Mouse (Mus musculus) gastrocnemius, adult 2 months (tissue): Measurements from ENCODE around the gene Myo3b. TPM values are rescaled to one million over a fixed set of nuclear protein-coding genes. Genes with fewer than 3 reads are reported as not detected.

ENCODE experiments used
- DNase-seq: peaks from one replicate; pipeline ENCODE4 v3.0.0; 2022
- H3K27ac ChIP-seq: fragments of 200-600 bp; 2 replicates; pipeline ENCODE4 v1.8.1; 2022; ENCODE audit warnings: mild to moderate bottlenecking
- H3K4me3 ChIP-seq: fragments of 200-600 bp; 2 replicates; pipeline ENCODE4 v1.8.1; 2022; ENCODE audit warnings: mild to moderate bottlenecking, moderate library complexity
- CTCF ChIP-seq: fragments of 200-600 bp; IDR thresholded peaks from 2 replicates; pipeline ENCODE4 v1.8.1; 2022; ENCODE audit warnings: antibody characterized with exemption, mild to moderate bottlenecking, moderate library complexity
- intact Hi-C: fragments of 180-260 bp; cut with DNase I; formaldehyde crosslinking; loops from one replicate; pipeline ENCODE4 v1.15.1; 2025
- total RNA-seq, 2 experiments: library from RNA; stranded (reverse); gene quantifications; 2 replicates each; pipeline ENCODE4 v1.2.3; 2021

The Myo3b gene
- total RNA-seq, 2 experiments from 2014 or later: not detected

GRCm38 (mm10) chr2:70400321-70400720 lies 361.4 kb downstream of the Myo3b start:
- TF ChIP-seq CTCF: no peak
- DNase-seq: no peak
- intact Hi-C loops: no loop called here
- Histone ChIP-seq H3K27ac (no peak overlapping the region), H3K4me3 (no peak overlapping the region)

DNA sequence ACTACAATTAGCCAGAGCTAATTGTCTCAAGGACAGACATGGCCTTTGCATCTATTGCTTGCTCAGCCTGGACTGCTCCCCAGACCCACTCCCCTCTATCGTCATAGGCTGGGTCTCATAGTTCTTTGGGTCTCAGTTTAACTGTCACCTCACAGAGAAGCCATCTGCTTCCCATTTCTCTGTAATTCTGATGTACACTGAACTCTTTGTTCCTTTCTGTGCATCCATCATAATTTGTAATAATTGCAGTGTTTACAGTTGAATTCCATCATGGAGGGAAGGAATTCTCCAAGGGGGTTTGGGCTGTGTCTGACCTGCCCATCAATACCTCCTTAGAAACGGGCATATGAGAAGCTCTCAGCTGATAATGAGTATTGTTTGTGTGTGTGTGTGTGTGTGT lies 365.4 kb downstream of the Myo3b start:
- no peak for TF ChIP-seq CTCF
- Histone ChIP-seq H3K27ac (no peak overlapping the region), H3K4me3 (no peak overlapping the region)
- intact Hi-C loops: no loop called here
- DNase-seq: no peak

DNA sequence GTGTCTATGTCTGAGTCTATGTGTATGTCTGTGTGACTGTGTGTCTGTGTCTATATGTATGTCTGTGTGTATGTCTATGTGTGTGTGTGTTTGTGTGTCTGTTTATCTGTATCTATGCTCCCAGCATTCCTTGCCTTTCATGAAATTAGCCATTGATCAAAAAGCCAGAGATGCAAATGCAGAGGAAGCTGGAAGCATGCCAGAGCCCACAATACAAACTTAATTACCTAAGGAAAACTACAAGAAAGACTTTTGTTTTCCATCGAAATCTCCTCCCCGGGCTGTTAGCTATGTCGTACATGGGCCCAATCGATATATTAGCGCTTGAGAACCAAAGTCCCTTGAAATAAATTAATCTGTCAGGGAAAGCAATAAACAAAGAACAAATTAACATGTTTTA lies 367.9 kb downstream of the Myo3b start:
- no peak for TF ChIP-seq CTCF
- Histone ChIP-seq H3K27ac (no peak overlapping the region), H3K4me3 (no peak overlapping the region)
- DNase-seq: no peak
- intact Hi-C loops: no loop called here

- H3K4me3 ChIP-seq: no peak overlapping the region
- intact Hi-C loops: no loop called here
- H3K27ac ChIP-seq: no peak overlapping the region
- no peak for TF ChIP-seq CTCF
- DNase-seq: no peak
Observed at GRCm38 (mm10) chr2:70407729-70408128, 368.8 kb downstream of the Myo3b start.

DNA sequence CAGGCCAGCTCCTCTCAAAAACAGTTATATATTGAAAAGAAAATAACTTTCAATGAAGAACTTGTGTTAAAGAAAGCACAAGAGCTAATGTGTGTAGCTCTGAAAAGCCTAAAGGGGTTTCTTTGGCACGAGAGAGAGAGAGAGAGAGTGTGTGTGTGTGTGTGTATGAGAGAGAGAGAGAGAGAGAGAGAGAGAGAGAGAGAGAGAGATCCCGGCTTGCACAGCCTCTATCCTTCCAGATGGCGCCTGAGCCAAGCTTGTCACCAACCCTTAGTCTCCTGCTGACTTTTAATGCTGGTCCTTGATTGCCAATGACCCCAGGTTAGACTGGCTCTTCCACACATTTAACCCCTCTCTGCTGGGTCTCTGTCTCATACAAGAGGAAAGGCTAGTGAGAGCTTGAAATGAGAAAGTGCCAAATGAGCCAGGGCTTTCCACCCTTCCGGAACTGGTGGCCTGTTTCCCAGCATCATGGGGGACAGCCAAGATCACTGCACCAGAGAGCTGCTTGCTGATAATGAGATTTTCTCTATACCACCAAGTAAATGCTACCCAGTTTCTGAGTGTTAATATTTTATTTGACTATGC lies 371.5 kb downstream of the Myo3b start:
- Histone ChIP-seq H3K4me3 (no peak overlapping the region), H3K27ac (no peak overlapping the region)
- no peak for TF ChIP-seq CTCF
- intact Hi-C loops: no loop called here
- peak; percentile 26 for DNase-seq

GRCm38 (mm10) chr2:70412315-70412714 lies 373.4 kb downstream of the Myo3b start:
- no peak overlapping the region for H3K4me3 ChIP-seq
- TF ChIP-seq CTCF: no peak
- no peak for DNase-seq
- no peak overlapping the region for H3K27ac ChIP-seq
- intact Hi-C loops: no loop called here

DNA sequence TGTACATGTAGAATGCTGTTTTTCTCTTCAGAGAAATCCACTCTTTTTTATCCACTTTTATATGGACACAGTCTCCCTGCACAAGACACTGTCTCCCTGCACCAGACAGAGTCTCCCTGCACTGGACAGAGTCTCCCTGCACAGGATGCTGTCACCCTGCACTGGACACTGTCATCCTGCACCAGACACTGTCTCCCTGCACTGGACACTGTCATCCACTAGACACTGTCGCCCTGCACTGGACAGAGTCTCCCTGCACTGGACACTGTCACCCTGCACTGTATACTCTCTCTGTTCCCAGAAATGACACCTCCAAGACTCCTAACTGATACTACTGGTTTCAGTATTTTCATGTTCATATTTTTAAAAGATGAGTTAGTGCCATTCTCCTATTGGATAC lies 375.5 kb downstream of the Myo3b start:
- intact Hi-C loops: no loop called here
- no peak for DNase-seq
- Histone ChIP-seq H3K27ac (no peak overlapping the region), H3K4me3 (no peak overlapping the region)
- TF ChIP-seq CTCF: no peak

- intact Hi-C loops: no loop called here
- DNase-seq: no peak
- no peak overlapping the region for H3K27ac ChIP-seq
- H3K4me3 ChIP-seq: no peak overlapping the region
- no peak for TF ChIP-seq CTCF
Observed at GRCm38 (mm10) chr2:70415521-70415920, 376.6 kb downstream of the Myo3b start.

DNA sequence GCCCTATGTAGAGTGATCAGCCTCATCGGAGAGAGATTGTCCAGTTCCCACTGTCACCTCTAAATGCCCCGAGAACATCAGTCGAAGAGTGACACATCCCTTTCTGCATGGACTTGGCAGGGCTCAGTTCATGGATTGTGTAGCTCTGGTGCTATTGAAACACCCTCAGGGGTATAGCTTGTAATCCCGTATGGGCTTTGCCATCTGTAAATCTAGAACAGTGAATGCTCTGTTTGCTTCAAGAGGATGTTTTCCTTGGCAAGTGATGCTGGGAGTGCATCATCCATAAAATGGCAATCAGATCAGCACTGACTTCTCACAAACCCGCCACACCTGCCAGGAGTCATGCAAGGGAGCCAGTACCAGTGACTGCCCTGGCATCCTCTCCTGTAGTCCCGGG lies 380.4 kb downstream of the Myo3b start:
- intact Hi-C loops: no loop called here
- Histone ChIP-seq H3K4me3 (no peak overlapping the region), H3K27ac (no peak overlapping the region)
- no peak for DNase-seq
- TF ChIP-seq CTCF: no peak

DNA sequence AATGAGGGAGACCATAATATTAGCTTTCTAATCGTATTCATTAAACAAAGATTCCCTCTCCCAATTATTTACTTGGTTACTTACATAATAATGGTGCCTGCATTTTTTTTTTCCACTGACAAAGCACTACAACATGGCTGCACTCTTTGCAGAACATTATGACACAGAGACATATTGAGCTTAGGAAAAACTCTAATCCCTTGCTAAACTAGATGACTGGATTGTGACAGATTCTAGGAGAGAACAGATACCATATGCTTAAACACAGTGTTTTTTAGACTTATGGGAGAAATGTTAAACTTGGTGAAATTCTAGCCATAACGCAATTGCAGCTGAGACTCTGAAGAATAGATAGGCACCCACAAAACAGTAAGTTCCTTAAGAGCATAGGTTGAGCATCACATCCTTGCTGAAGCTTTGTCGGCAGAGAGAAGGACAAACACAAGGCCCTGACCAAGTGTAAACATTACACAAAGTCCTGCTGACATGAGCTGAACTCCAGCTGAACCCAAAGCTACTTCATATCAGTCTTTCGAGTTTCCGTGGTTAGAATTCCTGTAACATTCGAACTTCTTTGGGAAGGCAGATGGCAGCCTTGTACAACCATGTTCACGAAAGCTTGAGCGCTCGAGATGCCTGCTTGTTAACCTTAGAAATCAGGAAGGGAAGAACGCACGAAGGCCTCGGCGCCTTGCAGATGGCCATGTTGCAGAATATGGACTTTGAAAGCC lies 382.4 kb downstream of the Myo3b start:
- DNase-seq: no peak
- H3K4me3 ChIP-seq: no peak overlapping the region
- no peak for TF ChIP-seq CTCF
- no peak overlapping the region for H3K27ac ChIP-seq
- intact Hi-C loops: no loop called here

- intact Hi-C loops: no loop called here
- Histone ChIP-seq H3K4me3 (no peak overlapping the region), H3K27ac (no peak overlapping the region)
- TF ChIP-seq CTCF: no peak
- DNase-seq: no peak
Observed at GRCm38 (mm10) chr2:70425611-70426010, 386.7 kb downstream of the Myo3b start.

DNA sequence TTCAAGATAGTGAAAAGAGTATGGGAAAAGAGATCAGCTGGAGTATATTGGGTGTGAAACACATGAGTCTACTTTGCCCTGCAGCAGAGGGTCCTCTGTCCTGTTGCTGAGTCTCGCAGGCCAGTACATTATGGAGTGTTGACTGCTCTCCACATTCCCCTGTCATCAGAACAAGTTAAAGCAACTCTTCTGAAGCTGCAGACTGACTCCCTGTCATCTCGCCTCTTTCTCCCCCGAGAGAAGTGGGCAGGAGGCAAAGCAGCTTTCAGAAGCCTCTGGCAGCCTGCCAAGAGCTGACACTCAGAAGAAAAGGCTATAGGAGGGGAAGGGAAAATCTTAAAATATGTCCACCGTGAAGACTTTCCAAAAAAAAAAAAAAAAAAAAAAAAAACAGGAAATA lies 404.1 kb downstream of the Myo3b start:
- no peak overlapping the region for H3K27ac ChIP-seq
- H3K4me3 ChIP-seq: no peak overlapping the region
- no peak for DNase-seq
- no peak for TF ChIP-seq CTCF
- intact Hi-C loops: no loop called here

DNA sequence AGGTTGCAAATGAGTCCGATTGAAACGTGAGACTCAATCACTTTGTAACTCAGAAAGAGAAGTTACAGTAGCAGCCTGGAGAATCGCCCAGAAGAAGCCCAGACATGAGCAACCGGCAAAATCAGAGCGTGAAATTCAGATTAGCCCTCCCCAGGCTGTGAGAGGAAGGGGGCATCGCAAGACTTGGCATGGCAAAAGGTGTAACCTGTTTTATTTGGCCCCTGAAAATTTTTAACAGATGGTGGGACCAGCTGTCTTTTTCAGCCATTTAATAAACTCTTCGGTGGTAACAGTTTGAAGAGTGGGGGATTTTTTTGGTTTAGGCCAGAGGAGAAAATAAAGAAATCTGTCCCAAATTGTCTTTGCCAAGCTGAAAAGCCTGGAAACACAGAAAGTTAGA lies 405.2 kb downstream of the Myo3b start:
- H3K27ac ChIP-seq: no peak overlapping the region
- no peak for DNase-seq
- H3K4me3 ChIP-seq: no peak overlapping the region
- intact Hi-C loops: no loop called here
- TF ChIP-seq CTCF: no peak

DNA sequence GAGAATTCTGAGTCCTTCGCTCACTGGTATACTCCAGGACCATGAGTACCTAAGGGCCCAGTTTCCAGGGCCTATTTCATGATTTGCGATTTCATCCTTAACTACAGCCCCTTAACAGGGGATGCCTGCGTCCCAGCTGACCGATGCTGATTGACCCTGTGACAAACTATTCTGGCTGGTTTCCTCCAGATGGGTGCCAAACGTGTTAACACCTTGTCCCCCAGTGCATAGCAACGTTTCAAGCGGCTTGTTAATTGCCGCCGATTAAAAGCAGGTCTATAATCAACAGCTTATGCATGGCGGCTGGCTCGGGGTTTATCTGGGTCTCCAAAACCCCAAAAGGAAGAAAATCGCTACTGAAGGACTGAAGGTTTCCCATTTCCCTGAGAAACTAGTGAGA lies 417.3 kb downstream of the Myo3b start:
- intact Hi-C loops: no loop called here
- TF ChIP-seq CTCF: no peak
- DNase-seq: no peak
- Histone ChIP-seq H3K4me3 (peak overlapping the region; percentile 23; the same call in 1 of the 2 replicates), H3K27ac (no peak overlapping the region)
